Mouse (Mus musculus): ENCODE results near the gene Mxd4.

Mxd4 gene

GRCm38 (mm10) chr5:34168950-34169891 lies 18.3 kb downstream of the Mxd4 start, which contains the start of the genes Poln and Haus3:
Gene Poln (minus strand): TSS chr5:34169448.
Gene Haus3 (minus strand): TSS chr5:34169527.
- DNase-seq: peak; percentile 99

GRCm38 (mm10) chr5:34167857-34168256 lies 19.7 kb downstream of the Mxd4 start:
- no peak for DNase-seq

- DNase-seq: no peak
Measured at GRCm38 (mm10) chr5:34165793-34166192, 21.7 kb downstream of the Mxd4 start.

- DNase-seq: no peak
Measured at GRCm38 (mm10) chr5:34148476-34148875, 39.0 kb downstream of the Mxd4 start.

GRCm38 (mm10) chr5:34147554-34147953 lies 40.0 kb downstream of the Mxd4 start:
- no peak for DNase-seq

GRCm38 (mm10) chr5:34139751-34140150 lies 47.8 kb downstream of the Mxd4 start:
- DNase-seq: peak; percentile 14

- DNase-seq: no peak
Measured at GRCm38 (mm10) chr5:34132731-34133130, 54.8 kb downstream of the Mxd4 start.

GRCm38 (mm10) chr5:34124131-34124530 lies 63.4 kb downstream of the Mxd4 start:
- no peak for DNase-seq

All from kidney, adult 11 months (tissue).